Mouse (Mus musculus): ENCODE results near the gene Hoxd1. TPM values are rescaled to one million over a fixed set of nuclear protein-coding genes. Genes with fewer than 3 reads are reported as not detected.
A peak's percentile ranks its signal among the peaks of the same experiment; 100 is the strongest.

The Hoxd1 gene
- total RNA-seq (2021), result not detected
- long read RNA-seq, experiment 1, result 0 reads
- long read RNA-seq, experiment 2, result 0 reads

- Histone ChIP-seq H3K4me3 (peak within 1 kb of the TSS; percentile 73), H3K27ac (no peak within 1 kb of the TSS)
- intact Hi-C loops (cut with DNase I), result no loop called here
- TF ChIP-seq CTCF (IDR thresholded peaks at IDR 0.05), result no peak
- peak; percentile 68 for DNase-seq
Measured at GRCm38 (mm10) chr2:74762522-74763244, at the start of gene Hoxd1. TSS of gene Hoxd1 (plus strand) at chr2:74762980.

DNA sequence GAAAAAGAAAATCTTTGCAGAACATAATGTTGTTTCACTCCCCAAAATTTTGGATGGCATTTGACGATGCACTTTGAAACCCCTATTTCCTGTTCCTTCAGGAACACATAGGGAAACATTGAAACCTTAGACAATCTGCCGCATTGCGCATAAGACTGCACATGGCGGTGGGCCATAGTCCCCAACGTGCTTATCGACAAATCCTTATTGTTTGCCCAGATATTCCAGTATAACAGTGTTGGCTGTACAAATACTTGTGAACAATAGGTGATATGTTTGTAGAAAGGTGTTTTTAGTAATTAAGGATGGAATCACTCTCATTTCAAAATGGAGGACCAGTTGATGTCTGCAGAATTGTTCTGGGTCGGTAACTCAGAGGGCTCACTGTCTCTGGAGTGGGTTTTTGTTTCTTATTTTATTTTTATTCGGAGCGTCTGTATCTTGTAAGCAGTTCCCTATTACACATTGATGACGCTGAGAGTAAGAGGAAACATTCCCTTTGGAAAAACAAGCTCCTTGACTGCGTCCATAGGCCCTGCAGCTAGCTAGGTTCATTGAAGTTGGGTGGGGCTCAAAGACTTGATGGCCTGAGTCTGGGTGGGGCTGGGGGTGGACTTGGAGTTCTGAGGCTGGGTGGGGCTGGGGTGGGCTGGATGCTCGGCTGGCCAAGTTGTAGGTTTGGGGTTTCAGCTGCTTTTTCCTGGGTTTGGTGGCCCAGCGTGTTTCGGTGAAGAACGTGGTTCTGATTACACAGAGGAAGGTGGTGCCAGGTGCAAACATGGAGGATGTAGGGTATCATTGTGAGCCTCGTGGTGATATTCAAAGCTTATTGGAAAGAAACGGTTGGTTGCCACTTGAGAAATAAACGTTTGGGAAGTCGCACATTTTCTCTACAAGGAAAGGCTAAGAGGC is 49.3 kb upstream of the Hoxd1 start:
- no peak for TF ChIP-seq CTCF (IDR thresholded peaks at IDR 0.05)
- peak overlapping the region; percentile 95 for H3K27ac ChIP-seq
- peak overlapping the region; percentile 93 for H3K4me3 ChIP-seq
- DNase-seq, result peak; percentile 17
- intact Hi-C loops (cut with DNase I), result loop anchor here (5.0 kb wide), 1 partner anchor 114 kb away; the partner anchor contains the start of gene Mtx2

- DNase-seq, result peak; percentile 47
- H3K27ac ChIP-seq, result peak overlapping the region; percentile 95
- intact Hi-C loops (cut with DNase I), result loop anchor here (5.0 kb wide), 1 partner anchor 113 kb away; the partner anchor contains the start of gene Mtx2
- no peak for TF ChIP-seq CTCF (IDR thresholded peaks at IDR 0.05)
- H3K4me3 ChIP-seq, result peak overlapping the region; percentile 93
Measured at GRCm38 (mm10) chr2:74714156-74714789, 48.5 kb upstream of the Hoxd1 start.

DNA sequence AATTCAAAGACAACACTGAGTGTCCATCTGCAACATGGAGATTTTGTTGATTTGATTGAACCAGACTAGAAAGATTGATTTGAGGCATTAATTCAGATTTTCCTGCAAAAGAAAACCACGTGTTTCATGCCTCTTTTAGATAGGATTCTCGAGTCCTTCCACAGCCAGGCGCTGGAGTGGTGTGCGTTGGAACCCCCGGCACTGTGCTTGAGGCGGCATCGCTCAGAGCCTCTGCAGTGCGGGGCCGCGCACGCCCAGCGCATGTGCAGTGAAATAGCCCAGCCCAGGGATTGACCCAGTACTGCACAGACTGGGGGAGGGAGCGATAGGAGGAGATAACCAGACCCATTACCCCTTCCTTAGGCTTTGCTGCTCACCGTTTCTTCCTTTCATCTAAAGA is 47.9 kb upstream of the Hoxd1 start:
- Histone ChIP-seq H3K27ac (peak overlapping the region; percentile 95), H3K4me3 (peak overlapping the region; percentile 93)
- intact Hi-C loops (cut with DNase I), result loop anchor here (1.0 to 5.0 kb wide), 3 partner anchors 112 to 422 kb away; partner anchors contain the start of gene Mtx2

DNA sequence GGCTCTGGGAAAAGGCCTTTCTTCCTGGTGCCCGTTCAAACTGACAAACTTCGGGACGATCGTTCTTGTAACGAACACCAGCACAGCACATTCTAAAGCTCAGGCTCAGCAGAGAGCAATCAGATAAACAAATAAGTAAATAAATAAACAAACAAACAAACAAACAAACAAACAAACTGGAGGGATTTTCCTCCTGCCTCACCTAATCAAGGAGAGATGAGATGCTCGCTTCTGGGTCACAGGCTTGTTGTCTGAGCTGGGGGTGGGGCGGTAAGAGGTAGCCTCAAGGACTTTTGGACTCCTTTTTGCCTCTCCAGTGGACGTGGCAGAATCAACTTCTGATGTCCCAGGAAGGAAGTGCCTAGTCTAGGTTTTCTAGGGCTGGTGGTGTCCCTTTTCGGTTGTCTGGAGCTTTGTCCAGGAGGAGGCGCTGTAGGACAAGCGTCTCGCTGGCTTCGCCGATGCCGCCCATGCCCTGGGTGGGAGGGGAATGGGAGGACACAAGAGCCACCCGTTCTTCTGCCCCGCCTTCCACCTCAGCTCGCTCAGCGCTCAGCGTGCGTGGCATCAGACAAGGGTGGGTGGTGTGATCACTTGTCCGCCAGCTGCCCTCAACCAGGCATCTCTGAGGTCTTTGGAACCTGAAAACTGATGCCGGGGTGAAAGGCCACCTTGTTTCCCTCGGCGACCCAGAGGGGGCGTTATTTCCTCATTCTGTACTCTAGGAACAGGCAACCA is 47.1 kb upstream of the Hoxd1 start:
- H3K4me3 ChIP-seq, result peak overlapping the region; percentile 93
- peak overlapping the region; percentile 95 for H3K27ac ChIP-seq
- intact Hi-C loops (cut with DNase I), result loop anchor here (1.0 to 5.0 kb wide), 3 partner anchors 249 to 422 kb away; no protein-coding TSS in a partner anchor
- peak; percentile 93 for DNase-seq
- peak; percentile 94 for TF ChIP-seq CTCF (IDR thresholded peaks at IDR 0.05)

More for the DNA sequence above, 47.9 kb upstream of the Hoxd1 start:
- TF ChIP-seq CTCF (IDR thresholded peaks at IDR 0.05), result no peak
- peak; percentile 58 for DNase-seq

DNA sequence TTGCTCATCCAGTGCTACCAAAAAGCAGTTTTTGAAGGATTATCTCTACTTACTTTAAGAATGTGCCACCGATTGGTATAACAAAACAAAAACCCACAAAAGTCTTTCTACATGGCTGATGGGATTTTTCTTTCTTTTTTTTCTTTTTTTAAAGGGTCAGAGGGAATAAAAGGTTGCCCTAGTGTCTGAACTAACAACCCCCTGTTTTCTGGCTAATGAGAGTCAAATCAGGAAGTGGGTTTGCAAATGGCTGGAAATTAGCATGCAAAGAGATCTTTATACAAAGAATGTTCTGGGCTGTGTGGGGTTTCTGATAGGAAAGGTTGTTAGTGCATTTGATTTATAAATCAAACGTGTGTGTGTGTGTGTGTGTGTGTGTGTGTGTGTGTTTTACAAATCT is 42.4 kb upstream of the Hoxd1 start:
- no peak overlapping the region for H3K4me3 ChIP-seq
- TF ChIP-seq CTCF (IDR thresholded peaks at IDR 0.05), result no peak
- no peak overlapping the region for H3K27ac ChIP-seq
- DNase-seq, result no peak
- intact Hi-C loops (cut with DNase I), result no loop called here

GRCm38 (mm10) chr2:74720955-74721491 is 41.8 kb upstream of the Hoxd1 start:
- no peak overlapping the region for H3K4me3 ChIP-seq
- intact Hi-C loops (cut with DNase I), result no loop called here
- no peak for TF ChIP-seq CTCF (IDR thresholded peaks at IDR 0.05)
- no peak for DNase-seq
- no peak overlapping the region for H3K27ac ChIP-seq

- 0 out of 2 replicates have a peak overlapping the region, but pooled peaks have one; percentile 9 for H3K27ac ChIP-seq
- no peak for DNase-seq
- no peak for TF ChIP-seq CTCF (IDR thresholded peaks at IDR 0.05)
- intact Hi-C loops (cut with DNase I), result no loop called here
- peak overlapping the region; percentile 33 for H3K4me3 ChIP-seq
Measured at GRCm38 (mm10) chr2:74721882-74722281, 40.9 kb upstream of the Hoxd1 start.

GRCm38 (mm10) chr2:74722949-74723348 is 39.8 kb upstream of the Hoxd1 start:
- intact Hi-C loops (cut with DNase I), result no loop called here
- TF ChIP-seq CTCF (IDR thresholded peaks at IDR 0.05), result no peak
- no peak overlapping the region for H3K4me3 ChIP-seq
- H3K27ac ChIP-seq, result no peak overlapping the region
- no peak for DNase-seq

GRCm38 (mm10) chr2:74724244-74725015 is 38.4 kb upstream of the Hoxd1 start:
- TF ChIP-seq CTCF (IDR thresholded peaks at IDR 0.05), result no peak
- no peak overlapping the region for H3K27ac ChIP-seq
- DNase-seq, result no peak
- no peak overlapping the region for H3K4me3 ChIP-seq
- intact Hi-C loops (cut with DNase I), result no loop called here

DNA sequence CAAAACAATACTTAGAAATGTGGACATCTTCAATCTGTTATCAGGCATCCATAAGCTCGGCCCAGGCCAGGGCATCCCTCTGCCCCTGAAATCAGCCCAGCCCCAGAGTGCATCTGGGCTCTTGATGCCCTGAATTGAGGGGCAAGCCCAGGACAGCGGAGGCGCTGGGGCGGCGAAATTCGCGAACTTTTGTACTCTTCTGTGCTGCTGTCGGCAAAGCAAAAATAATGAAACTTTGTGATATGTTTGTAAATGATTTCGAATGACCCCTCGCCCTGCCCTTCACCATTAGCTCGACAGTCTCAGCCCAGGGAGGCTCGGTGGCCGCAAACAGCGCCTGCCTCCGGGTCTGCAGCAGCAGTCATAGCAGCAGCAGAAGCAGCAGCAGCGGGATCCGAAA is 37.6 kb upstream of the Hoxd1 start:
- TF ChIP-seq CTCF (IDR thresholded peaks at IDR 0.05), result no peak
- Histone ChIP-seq H3K27ac (no peak overlapping the region), H3K4me3 (no peak overlapping the region)
- intact Hi-C loops (cut with DNase I), result no loop called here
- DNase-seq, result no peak

Measured in gastrocnemius, adult 2 months (tissue).